Mouse (Mus musculus) midbrain, postnatal 0 days (tissue): ENCODE measurements at regions not wholly inside any gene's neighbourhood (a gene's known extent, or its start where the extent isn't known, plus 50 kb on each side); places are given as distances from the start of the nearest gene placed in this dataset.
A peak's percentile ranks its signal among the peaks of the same experiment; 100 is the strongest.

Experiments
- ATAC-seq: fragments of 200-750 bp; cut with Nextera tagmentation; 2 replicates; pipeline ENCODE4 v1.8.0; 2017; ENCODE audit warnings: moderate number of reproducible peaks, mild to moderate bottlenecking, moderate TSS enrichment, moderate library complexity; ENCODE audit not compliant: low FRiP score
- DNase-seq: peaks from one replicate; pipeline ENCODE4 v3.0.0-alpha.2; 2015; ENCODE audit warnings: low spot score
- H3K27ac ChIP-seq: fragments of 300-500 bp; sonication (generic); 2 replicates; pipeline ENCODE4 v1.5.1; 2014; ENCODE audit warnings: low read depth, mild to moderate bottlenecking, low read length, mixed read lengths
- H3K27me3 ChIP-seq: fragments of 300-500 bp; sonication (generic); 2 replicates; pipeline ENCODE4 v1.6.1; 2014; ENCODE audit warnings: low read length, control low read depth, mixed read lengths; ENCODE audit not compliant: insufficient read depth
- H3K36me3 ChIP-seq: fragments of 300-500 bp; sonication (generic); 2 replicates; pipeline ENCODE4 v1.6.1; 2014; ENCODE audit warnings: low read length, control low read depth, mixed read lengths; ENCODE audit not compliant: insufficient read depth
- H3K4me1 ChIP-seq: fragments of 300-500 bp; sonication (generic); 2 replicates; pipeline ENCODE4 v1.6.1; 2014; ENCODE audit warnings: mild to moderate bottlenecking, control low read depth, antibody characterized with exemption, low read length, mixed read lengths; ENCODE audit not compliant: insufficient read depth
- H3K4me2 ChIP-seq: fragments of 300-500 bp; sonication (generic); 2 replicates; pipeline ENCODE4 v1.6.1; 2014; ENCODE audit warnings: low read depth, mild to moderate bottlenecking, low read length, mixed read lengths; ENCODE audit not compliant: poor library complexity, severe bottlenecking
- H3K4me3 ChIP-seq: fragments of 300-500 bp; sonication (generic); 2 replicates; pipeline ENCODE4 v1.5.1; 2014; ENCODE audit warnings: low read depth, mild to moderate bottlenecking, low read length, moderate library complexity
- H3K9ac ChIP-seq: fragments of 300-500 bp; sonication (generic); replicated peaks from 2 replicates; pipeline ENCODE4 v1.6.1; 2014; ENCODE audit warnings: mild to moderate bottlenecking, low read length, moderate library complexity, mixed read lengths; ENCODE audit not compliant: poor library complexity, severe bottlenecking
- H3K9me3 ChIP-seq: fragments of 300-500 bp; sonication (generic); 2 replicates; pipeline ENCODE4 v1.6.1; 2016; ENCODE audit warnings: low read length, control low read depth
- CTCF ChIP-seq: IDR thresholded peaks from 2 replicates; pipeline ENCODE4 v1.5.1; 2016; ENCODE audit warnings: antibody characterized with exemption, mild to moderate bottlenecking
- WGBS: fragments of 180-500 bp; shearing (Covaris S2); extraction: QIAGEN DNeasy Blood & Tissue Kit; methylation state at CpG from one replicate; pipeline ENCODE4 v1.1.7; 2014; 5-methylcytosine and 5-hydroxymethylcytosine counted together

GRCm38 (mm10) chr2:105611014-105611413, 57.7 kb upstream of the Pax6 start:
- WGBS = 50% methylated on average over 5 of the region's 5 CpGs
- no peak for ATAC-seq

GRCm38 (mm10) chr2:105611651-105612050, 57.0 kb upstream of the Pax6 start:
- 19% methylated on average over 4 of the region's 4 CpGs for whole genome bisulfite sequencing
- ATAC-seq = no peak

More at GRCm38 (mm10) chr2:105611014-105611413, 57.7 kb upstream of the Pax6 start:
- no peak for DNase-seq
- Histone ChIP-seq H3K4me1 (peaks cover 3% of the 10 kb centered on the region; the same call in 1 of the 2 replicates), H3K4me2 (no peak overlapping the region), H3K27ac (no peak overlapping the region), H3K9me3 (no peaks in the 10 kb centered on the region), H3K36me3 (no peaks in the 10 kb centered on the region), H3K27me3 (peaks cover 23% of the 10 kb centered on the region), H3K4me3 (no peak overlapping the region), H3K9ac (no peak overlapping the region)
- no peak for TF ChIP-seq CTCF

GRCm38 (mm10) chr2:105612051-105612664, 56.5 kb upstream of the Pax6 start:
- ATAC-seq (no peak), DNase-seq (peak; percentile 53)
- Histone ChIP-seq H3K27ac (no peak overlapping the region), H3K9me3 (no peaks in the 10 kb centered on the region), H3K4me1 (peaks cover 3% of the 10 kb centered on the region; the same call in 1 of the 2 replicates), H3K4me2 (no peak overlapping the region), H3K27me3 (peaks cover 22% of the 10 kb centered on the region), H3K4me3 (no peak overlapping the region), H3K36me3 (no peaks in the 10 kb centered on the region), H3K9ac (no peak overlapping the region)
- 11% methylated on average over 21 of the region's 21 CpGs for WGBS
- TF ChIP-seq CTCF = no peak

More at GRCm38 (mm10) chr2:105611651-105612050, 57.0 kb upstream of the Pax6 start:
- no peak for DNase-seq
- TF ChIP-seq CTCF = no peak
- Histone ChIP-seq H3K4me2 (no peak overlapping the region), H3K9ac (no peak overlapping the region), H3K4me3 (no peak overlapping the region), H3K36me3 (no peaks in the 10 kb centered on the region), H3K4me1 (peaks cover 3% of the 10 kb centered on the region; the same call in 1 of the 2 replicates), H3K27ac (no peak overlapping the region), H3K9me3 (no peaks in the 10 kb centered on the region), H3K27me3 (peaks cover 22% of the 10 kb centered on the region)

GRCm38 (mm10) chr2:105612706-105613105, 56.0 kb upstream of the Pax6 start:
- H3K9ac ChIP-seq = no peak overlapping the region
- 42% methylated on average over 7 of the region's 7 CpGs for WGBS
- no peak overlapping the region for H3K4me2 ChIP-seq
- H3K27me3 ChIP-seq = peaks cover 22% of the 10 kb centered on the region
- no peaks in the 10 kb centered on the region for H3K36me3 ChIP-seq
- H3K4me3 ChIP-seq = no peak overlapping the region
- H3K9me3 ChIP-seq = no peaks in the 10 kb centered on the region
- peaks cover 3% of the 10 kb centered on the region; the same call in 1 of the 2 replicates for H3K4me1 ChIP-seq
- no peak for DNase-seq
- no peak overlapping the region for H3K27ac ChIP-seq
- no peak for ATAC-seq
- TF ChIP-seq CTCF = no peak

- H3K4me3 ChIP-seq = no peak overlapping the region
- DNase-seq (no peak), ATAC-seq (no peak)
- peaks cover 3% of the 10 kb centered on the region; the same call in 1 of the 2 replicates for H3K4me1 ChIP-seq
- H3K27ac ChIP-seq = no peak overlapping the region
- no peak overlapping the region for H3K9ac ChIP-seq
- WGBS = 79% methylated on average over 6 of the region's 6 CpGs
- H3K36me3 ChIP-seq = no peaks in the 10 kb centered on the region
- H3K9me3 ChIP-seq = no peaks in the 10 kb centered on the region
- H3K27me3 ChIP-seq = peaks cover 22% of the 10 kb centered on the region
- no peak for TF ChIP-seq CTCF
- no peak overlapping the region for H3K4me2 ChIP-seq
These were observed 55.5 kb upstream of the Pax6 start for GRCm38 (mm10) chr2:105613243-105613642.

- peak; percentile 60 for TF ChIP-seq CTCF
- Histone ChIP-seq H3K9me3 (no peaks in the 10 kb centered on the region), H3K4me2 (peak overlapping the region; percentile 39), H3K9ac (no peak overlapping the region), H3K27me3 (peaks cover 7% of the 10 kb centered on the region; the same call in 1 of the 2 replicates), H3K4me1 (peaks cover 3% of the 10 kb centered on the region; the same call in 1 of the 2 replicates), H3K36me3 (no peaks in the 10 kb centered on the region), H3K27ac (no peak overlapping the region), H3K4me3 (peak overlapping the region; percentile 17; the same call in 1 of the 2 replicates)
- 26% methylated on average over 18 of the region's 18 CpGs for WGBS
- peak; percentile 67 for ATAC-seq
- peak; percentile 82 for DNase-seq
These were observed 52.6 kb upstream of the Pax6 start for GRCm38 (mm10) chr2:105615891-105616733.
